23 mouse cellular contexts compared by ENCODE assay signal in the genomic region with DNA sequence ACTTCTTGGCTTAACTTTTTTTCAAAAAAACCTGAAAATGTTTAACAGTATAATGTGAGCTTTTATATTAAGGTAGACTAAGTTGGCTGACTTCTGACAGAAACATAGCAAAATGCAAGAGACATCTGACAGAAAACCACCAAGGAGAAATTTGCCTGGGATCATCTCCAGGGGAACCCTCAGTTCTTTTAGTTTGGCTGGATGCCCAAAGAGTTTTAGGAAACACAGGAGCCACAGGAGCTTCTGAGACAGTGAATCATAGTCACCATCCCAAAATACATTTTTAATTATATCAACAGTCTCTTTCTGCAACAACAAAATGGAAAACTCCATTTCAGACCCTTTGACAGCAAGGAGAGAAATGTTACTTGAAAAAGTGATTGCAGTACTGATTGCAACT.
DNase-seq lines count a peak whose midpoint lies in the region; ATAC-seq lines count a peak whose summit lies in the region.
"Had no signal": no experiment of that assay in that cellular context is flagged by ENCODE, and none has a peak within 500 bp of the region (broad histone marks: within the 10 kb centered on the region; RNA-seq: fewer than 3 reads in every experiment).

No protein-coding gene starts in this region.

- H3K27ac ChIP-seq in embryonic facial prominence, embryonic 14.5 days (replicated peaks; ENCODE audit: low read depth, low read length): no peak overlapping the region
- no peak overlapping the region for H3K27ac ChIP-seq in embryonic facial prominence, embryonic 10.5 days (replicated peaks)
- no peak overlapping the region for H3K27ac ChIP-seq in forebrain, embryonic 10.5 days
- H3K27ac ChIP-seq: embryonic facial prominence, embryonic 12.5 days; forebrain, embryonic 13.5 days; heart, adult 2 months; hindbrain, embryonic 12.5 days; hindbrain, embryonic 15.5 days had no signal

- no peaks in the 10 kb centered on the region for H3K27me3 ChIP-seq in embryonic facial prominence, embryonic 14.5 days (replicated peaks; ENCODE audit: control insufficient read depth, insufficient read depth, low read length)
- H3K27me3 ChIP-seq in embryonic facial prominence, embryonic 10.5 days (replicated peaks; ENCODE audit: low read depth, poor library complexity, severe bottlenecking): no peaks in the 10 kb centered on the region
- H3K27me3 ChIP-seq in forebrain, embryonic 10.5 days (ENCODE audit: poor library complexity, severe bottlenecking): no peaks in the 10 kb centered on the region
- H3K27me3 ChIP-seq: embryonic facial prominence, embryonic 12.5 days; forebrain, embryonic 13.5 days; hindbrain, embryonic 12.5 days; hindbrain, embryonic 15.5 days had no signal

- no peak overlapping the region for H3K4me3 ChIP-seq in embryonic facial prominence, embryonic 14.5 days (ENCODE audit: low read depth, low read length)
- H3K4me3 ChIP-seq in embryonic facial prominence, embryonic 10.5 days: no peak overlapping the region
- no peak overlapping the region for H3K4me3 ChIP-seq in forebrain, embryonic 10.5 days
- H3K4me3 ChIP-seq: embryonic facial prominence, embryonic 12.5 days; erythroblast, embryonic 14.5 days; forebrain, embryonic 13.5 days; heart, adult 2 months; hindbrain, embryonic 12.5 days; hindbrain, embryonic 15.5 days had no signal

- no peak for ATAC-seq in embryonic facial prominence, embryonic 14.5 days (ENCODE audit: low read depth)
- ATAC-seq: activated CD4-positive, CD25-positive, alpha-beta regulatory T cell, adult 4 months; forebrain, embryonic 13.5 days; forebrain, embryonic 16.5 days had no signal

- DNase-seq in embryonic facial prominence, embryonic 14.5 days (ENCODE audit: low spot score): peak; percentile 2
- DNase-seq in embryonic facial prominence, embryonic 10.5 days (ENCODE audit: low spot score): no peak
- DNase-seq in frontal cortex, postnatal 36 days (ENCODE audit: low spot score in 2 of 2): peak; percentile 14 to 25
- DNase-seq in frontal cortex, postnatal 14 days (ENCODE audit: low spot score in 2 of 2): no peak
- peak; percentile 22 for DNase-seq in right cerebral cortex, adult 18-20 months
- DNase-seq in right cerebral cortex, postnatal 25 days: no peak
- no peak for DNase-seq in forebrain, embryonic 10.5 days (ENCODE audit: extremely low spot score, low spot score)
- DNase-seq: adrenal gland, adult 8-10 months; adrenal gland, postnatal 25 days; cerebellum, adult 18-20 months; cerebellum, adult 9-10 months; cerebellum, postnatal 14 days; gastrocnemius, postnatal 10 days; gastrocnemius, postnatal 36 days; heart, adult 2 months had no signal

- no peaks in the 10 kb centered on the region for H3K4me1 ChIP-seq in embryonic facial prominence, embryonic 14.5 days (ENCODE audit: control insufficient read depth, insufficient read depth, low read length)
- no peaks in the 10 kb centered on the region for H3K4me1 ChIP-seq in embryonic facial prominence, embryonic 10.5 days
- no peaks in the 10 kb centered on the region for H3K4me1 ChIP-seq in forebrain, embryonic 10.5 days
- H3K4me1 ChIP-seq: embryonic facial prominence, embryonic 12.5 days; forebrain, embryonic 13.5 days; hindbrain, embryonic 12.5 days; hindbrain, embryonic 15.5 days had no signal

- H3K9ac ChIP-seq in embryonic facial prominence, embryonic 14.5 days (ENCODE audit: low read depth, low read length): no peak overlapping the region
- H3K9ac ChIP-seq: embryonic facial prominence, embryonic 12.5 days; forebrain, embryonic 13.5 days; hindbrain, embryonic 12.5 days; hindbrain, embryonic 15.5 days had no signal

- H3K4me2 ChIP-seq in embryonic facial prominence, embryonic 14.5 days (ENCODE audit: low read depth, low read length): no peak overlapping the region
- H3K4me2 ChIP-seq: embryonic facial prominence, embryonic 12.5 days; forebrain, embryonic 13.5 days; heart, embryonic 11.5 days; hindbrain, embryonic 12.5 days; hindbrain, embryonic 15.5 days had no signal

- no peaks in the 10 kb centered on the region for H3K9me3 ChIP-seq in embryonic facial prominence, embryonic 14.5 days (ENCODE audit: control insufficient read depth, low read length)
- no peaks in the 10 kb centered on the region for H3K9me3 ChIP-seq in embryonic facial prominence, embryonic 10.5 days
- H3K9me3 ChIP-seq in forebrain, embryonic 10.5 days: no peaks in the 10 kb centered on the region
- H3K9me3 ChIP-seq: embryonic facial prominence, embryonic 12.5 days; forebrain, embryonic 13.5 days; hindbrain, embryonic 12.5 days; hindbrain, embryonic 15.5 days had no signal

- no peaks in the 10 kb centered on the region for H3K36me3 ChIP-seq in embryonic facial prominence, embryonic 14.5 days (ENCODE audit: control insufficient read depth, insufficient read depth, low read length)
- H3K36me3 ChIP-seq in embryonic facial prominence, embryonic 10.5 days (replicated peaks): no peaks in the 10 kb centered on the region
- H3K36me3 ChIP-seq in forebrain, embryonic 10.5 days (replicated peaks): no peaks in the 10 kb centered on the region
- H3K36me3 ChIP-seq: embryonic facial prominence, embryonic 12.5 days; hindbrain, embryonic 12.5 days; hindbrain, embryonic 15.5 days had no signal

Comparison
In these comparisons a context has a peak if more than half of its experiments do, and no peak if none do; other contexts are left out.
1. DNase-seq: peak in embryonic facial prominence, embryonic 14.5 days (single experiment), frontal cortex, postnatal 36 days (2 of 2) and right cerebral cortex, adult 18-20 months (single experiment); none in embryonic facial prominence, embryonic 10.5 days (single experiment), frontal cortex, postnatal 14 days (0 of 2), right cerebral cortex, postnatal 25 days (single experiment) and forebrain, embryonic 10.5 days (single experiment).